Mouse (Mus musculus): Measurements from ENCODE around the gene Tspan13. TPM values are rescaled to one million over a fixed set of nuclear protein-coding genes. Genes with fewer than 3 reads are reported as not detected.

Gene Tspan13
- polyA plus RNA-seq, 1 experiment from 2014 or later, result 108 TPM

DNA sequence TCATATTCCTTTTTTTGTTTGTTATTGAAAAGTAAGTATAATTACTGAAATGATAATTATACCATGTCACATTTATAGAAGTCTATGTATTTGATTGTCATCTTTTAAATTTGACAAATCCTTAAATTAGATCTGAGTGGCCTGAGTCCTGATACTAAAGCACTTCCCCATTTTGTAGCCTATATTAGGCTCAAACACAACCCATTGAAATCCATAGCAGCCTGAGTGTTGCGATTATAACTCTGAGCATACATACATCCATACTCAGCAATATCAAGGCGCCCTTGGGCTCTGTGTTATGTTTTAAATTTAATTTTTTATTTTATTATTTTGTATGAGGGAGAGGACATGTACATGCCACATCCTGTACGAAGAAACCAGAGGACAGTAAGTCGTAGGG is 27.9 kb upstream of the Tspan13 start:
- no peaks in the 10 kb centered on the region for H3K9me3 ChIP-seq (ENCODE audit: low read depth, low read length)
- ATAC-seq (ENCODE audit: insufficient read depth), result no peak
- DNase-seq, result no peak
- no peak overlapping the region for H3K4me2 ChIP-seq
- H3K36me3 ChIP-seq (ENCODE audit: insufficient read depth), result no peaks in the 10 kb centered on the region
- H3K27me3 ChIP-seq (ENCODE audit: insufficient read depth, low read length), result no peaks in the 10 kb centered on the region
- no peak overlapping the region for H3K4me3 ChIP-seq (ENCODE audit: low read depth, low read length)
- H3K27ac ChIP-seq (ENCODE audit: low read depth), result no peak overlapping the region
- WGBS, result 84% methylated on average over 4 of the region's 4 CpGs
- H3K4me1 ChIP-seq (ENCODE audit: insufficient read depth), result no peaks in the 10 kb centered on the region
- TF ChIP-seq CTCF (IDR thresholded peaks at IDR 0.05; ENCODE audit: low read depth), result no peak
- H3K9ac ChIP-seq, result no peak overlapping the region

DNA sequence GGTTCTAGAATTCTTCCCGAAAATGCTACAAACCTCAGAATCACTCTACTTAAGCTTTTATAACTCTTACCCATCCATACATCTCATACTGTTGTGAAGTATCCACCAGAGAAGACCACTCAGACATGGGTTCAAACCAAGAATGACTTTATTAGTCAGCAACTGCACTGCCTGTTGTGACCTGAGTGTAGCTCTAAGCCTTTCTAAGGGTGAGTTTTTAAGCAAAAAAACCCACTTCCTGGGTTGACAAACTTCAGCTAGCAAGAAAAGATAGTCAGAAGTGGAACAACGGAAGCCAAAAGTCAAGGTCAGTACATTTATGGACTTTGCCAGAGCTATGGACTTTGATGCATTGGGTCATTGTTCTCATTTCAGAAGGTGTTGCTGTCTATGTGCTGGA is 25.2 kb upstream of the Tspan13 start:
- ATAC-seq (ENCODE audit: insufficient read depth) (no peak), DNase-seq (no peak)
- Histone ChIP-seq H3K4me1 (ENCODE audit: insufficient read depth) (no peaks in the 10 kb centered on the region), H3K9me3 (ENCODE audit: low read depth, low read length) (no peaks in the 10 kb centered on the region), H3K9ac (no peak overlapping the region), H3K27ac (ENCODE audit: low read depth) (no peak overlapping the region), H3K4me3 (ENCODE audit: low read depth, low read length) (no peak overlapping the region), H3K4me2 (no peak overlapping the region), H3K36me3 (ENCODE audit: insufficient read depth) (no peaks in the 10 kb centered on the region), H3K27me3 (ENCODE audit: insufficient read depth, low read length) (no peaks in the 10 kb centered on the region)
- TF ChIP-seq CTCF (IDR thresholded peaks at IDR 0.05; ENCODE audit: low read depth), result no peak
- 88% methylated on average over 2 of the region's 2 CpGs for WGBS

DNA sequence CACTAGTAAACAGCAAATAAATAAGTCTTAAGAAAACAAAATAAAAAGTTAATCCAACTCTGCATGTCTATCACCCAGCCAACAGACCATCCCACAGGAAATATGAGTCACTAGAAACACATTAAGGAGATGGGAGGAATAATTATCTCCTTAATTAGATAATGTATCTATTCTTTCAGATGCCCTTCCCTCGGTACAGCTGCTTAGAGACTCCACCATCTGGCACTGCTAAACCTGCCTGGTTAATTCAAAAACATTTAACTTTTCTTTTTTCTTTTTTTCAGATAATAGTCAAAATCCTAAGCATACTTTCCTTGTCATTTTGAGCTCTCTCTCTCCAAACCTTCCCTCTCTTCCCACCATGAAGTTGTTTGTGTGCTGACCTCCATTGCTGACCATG is 23.6 kb upstream of the Tspan13 start:
- no peaks in the 10 kb centered on the region for H3K9me3 ChIP-seq (ENCODE audit: low read depth, low read length)
- H3K4me1 ChIP-seq (ENCODE audit: insufficient read depth), result no peaks in the 10 kb centered on the region
- no peaks in the 10 kb centered on the region for H3K27me3 ChIP-seq (ENCODE audit: insufficient read depth, low read length)
- no peak for ATAC-seq (ENCODE audit: insufficient read depth)
- no peak for TF ChIP-seq CTCF (IDR thresholded peaks at IDR 0.05; ENCODE audit: low read depth)
- H3K36me3 ChIP-seq (ENCODE audit: insufficient read depth), result no peaks in the 10 kb centered on the region
- 80% methylated on average over 1 of the region's 1 CpGs for WGBS
- H3K9ac ChIP-seq, result no peak overlapping the region
- H3K4me3 ChIP-seq (ENCODE audit: low read depth, low read length), result no peak overlapping the region
- DNase-seq, result no peak
- no peak overlapping the region for H3K4me2 ChIP-seq
- no peak overlapping the region for H3K27ac ChIP-seq (ENCODE audit: low read depth)

DNA sequence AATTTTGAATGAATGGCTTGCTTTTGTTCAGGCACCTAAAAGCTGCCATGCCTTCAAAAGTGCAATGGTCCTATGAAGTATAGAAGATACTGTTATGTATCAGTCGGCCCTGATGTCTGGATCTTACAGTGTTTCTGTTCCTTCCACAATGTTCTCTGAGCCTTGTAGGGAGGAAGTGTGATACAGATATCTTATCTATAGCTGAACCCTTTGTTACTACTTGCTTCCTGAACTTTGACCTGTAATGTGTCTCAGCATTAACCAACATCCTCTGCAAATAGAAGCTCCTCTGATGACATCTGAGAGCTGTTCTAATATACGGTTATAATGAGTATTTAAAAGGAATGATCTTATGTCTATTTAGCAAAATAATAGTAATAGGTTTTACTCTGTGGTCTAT is 15.4 kb upstream of the Tspan13 start:
- TF ChIP-seq CTCF (IDR thresholded peaks at IDR 0.05; ENCODE audit: low read depth), result no peak
- no peaks in the 10 kb centered on the region for H3K27me3 ChIP-seq (ENCODE audit: insufficient read depth, low read length)
- no peak overlapping the region for H3K4me3 ChIP-seq (ENCODE audit: low read depth, low read length)
- no peak overlapping the region for H3K9ac ChIP-seq
- H3K4me1 ChIP-seq (ENCODE audit: insufficient read depth), result no peaks in the 10 kb centered on the region
- WGBS, result 26% methylated on average over 2 of the region's 2 CpGs
- no peak overlapping the region for H3K27ac ChIP-seq (ENCODE audit: low read depth)
- DNase-seq (no peak), ATAC-seq (ENCODE audit: insufficient read depth) (no peak)
- no peaks in the 10 kb centered on the region for H3K9me3 ChIP-seq (ENCODE audit: low read depth, low read length)
- no peak overlapping the region for H3K4me2 ChIP-seq
- H3K36me3 ChIP-seq (ENCODE audit: insufficient read depth), result no peaks in the 10 kb centered on the region

DNA sequence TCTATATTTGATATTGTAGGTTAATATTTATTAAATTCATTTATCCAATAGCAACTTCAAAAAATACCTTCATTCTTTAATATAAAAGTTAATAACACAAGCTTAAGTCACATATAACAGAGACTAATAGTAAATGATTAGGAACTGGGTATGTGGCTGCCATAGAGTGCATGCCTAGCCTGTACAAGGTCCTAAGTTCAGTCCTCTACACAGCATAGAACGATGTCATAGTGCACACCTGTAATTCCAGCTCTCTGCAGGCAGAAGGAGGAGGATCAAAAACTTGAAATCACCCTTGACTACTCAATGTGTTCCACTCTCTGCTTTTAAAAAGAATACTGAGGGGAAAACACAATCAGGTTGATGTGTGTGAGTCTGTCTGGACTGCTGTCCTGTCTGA is 8.0 kb upstream of the Tspan13 start:
- no peaks in the 10 kb centered on the region for H3K9me3 ChIP-seq (ENCODE audit: low read depth, low read length)
- no peak overlapping the region for H3K27ac ChIP-seq (ENCODE audit: low read depth)
- H3K4me2 ChIP-seq, result no peak overlapping the region
- H3K36me3 ChIP-seq (ENCODE audit: insufficient read depth), result no peaks in the 10 kb centered on the region
- DNase-seq (no peak), ATAC-seq (ENCODE audit: insufficient read depth) (no peak)
- 73% methylated on average over 1 of the region's 1 CpGs for WGBS
- no peak overlapping the region for H3K9ac ChIP-seq
- no peaks in the 10 kb centered on the region for H3K27me3 ChIP-seq (ENCODE audit: insufficient read depth, low read length)
- no peaks in the 10 kb centered on the region for H3K4me1 ChIP-seq (ENCODE audit: insufficient read depth)
- TF ChIP-seq CTCF (IDR thresholded peaks at IDR 0.05; ENCODE audit: low read depth), result no peak
- H3K4me3 ChIP-seq (ENCODE audit: low read depth, low read length), result no peak overlapping the region

DNA sequence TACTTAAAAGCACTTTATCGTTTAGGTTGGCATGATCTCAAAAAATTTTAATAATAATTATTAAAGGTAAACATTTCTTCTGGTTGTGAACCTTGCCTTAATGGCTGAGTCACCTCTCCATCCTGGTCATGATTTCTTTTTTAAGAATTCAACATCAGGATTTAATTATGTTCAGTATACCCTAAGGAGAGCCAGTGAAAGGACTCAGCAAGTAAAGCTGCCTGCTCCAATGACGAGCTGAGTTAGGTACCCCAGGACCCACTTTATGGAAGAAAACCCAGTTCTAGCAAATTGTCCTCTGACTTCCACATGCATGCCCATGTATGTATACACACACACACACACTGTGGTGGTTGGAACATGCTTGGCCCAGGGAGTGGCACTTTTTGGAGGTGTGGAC is 5.3 kb upstream of the Tspan13 start:
- ATAC-seq (ENCODE audit: insufficient read depth) (no peak), DNase-seq (no peak)
- Histone ChIP-seq H3K9ac (no peak overlapping the region), H3K4me3 (ENCODE audit: low read depth, low read length) (no peak overlapping the region), H3K27ac (ENCODE audit: low read depth) (no peak overlapping the region), H3K4me1 (ENCODE audit: insufficient read depth) (no peaks in the 10 kb centered on the region), H3K36me3 (ENCODE audit: insufficient read depth) (no peaks in the 10 kb centered on the region), H3K27me3 (ENCODE audit: insufficient read depth, low read length) (no peaks in the 10 kb centered on the region), H3K9me3 (ENCODE audit: low read depth, low read length) (no peaks in the 10 kb centered on the region), H3K4me2 (no peak overlapping the region)
- TF ChIP-seq CTCF (IDR thresholded peaks at IDR 0.05; ENCODE audit: low read depth), result no peak
- WGBS, result 69% methylated on average over 2 of the region's 2 CpGs

DNA sequence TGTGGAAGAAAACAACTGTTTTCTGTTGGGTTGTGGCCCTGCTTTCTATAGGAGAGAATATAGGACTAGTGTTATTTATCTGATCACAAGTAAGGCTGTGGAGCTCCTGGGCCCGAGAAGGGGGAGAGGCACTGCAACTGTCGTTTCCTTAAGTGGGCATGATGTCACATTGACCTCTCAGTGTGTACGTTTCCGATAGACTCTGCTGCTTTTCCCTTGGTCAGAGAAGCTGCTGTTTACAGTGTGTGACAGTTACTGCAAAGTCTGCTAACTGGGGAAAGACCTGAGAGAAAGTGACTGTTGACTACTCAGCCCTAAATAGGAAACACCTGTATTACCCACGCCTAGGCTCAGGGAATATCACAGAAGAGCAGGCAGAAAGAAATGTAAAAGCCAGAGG is 3.9 kb upstream of the Tspan13 start:
- ATAC-seq (ENCODE audit: insufficient read depth), result no peak
- no peak for TF ChIP-seq CTCF (IDR thresholded peaks at IDR 0.05; ENCODE audit: low read depth)
- Histone ChIP-seq H3K9me3 (ENCODE audit: low read depth, low read length) (no peaks in the 10 kb centered on the region), H3K4me1 (ENCODE audit: insufficient read depth) (no peaks in the 10 kb centered on the region), H3K36me3 (ENCODE audit: insufficient read depth) (no peaks in the 10 kb centered on the region), H3K4me2 (no peak overlapping the region), H3K27me3 (ENCODE audit: insufficient read depth, low read length) (no peaks in the 10 kb centered on the region), H3K9ac (no peak overlapping the region), H3K4me3 (ENCODE audit: low read depth, low read length) (no peak overlapping the region), H3K27ac (ENCODE audit: low read depth) (no peak overlapping the region)
- 18% methylated on average over 5 of the region's 5 CpGs for WGBS
- no peak for DNase-seq

DNA sequence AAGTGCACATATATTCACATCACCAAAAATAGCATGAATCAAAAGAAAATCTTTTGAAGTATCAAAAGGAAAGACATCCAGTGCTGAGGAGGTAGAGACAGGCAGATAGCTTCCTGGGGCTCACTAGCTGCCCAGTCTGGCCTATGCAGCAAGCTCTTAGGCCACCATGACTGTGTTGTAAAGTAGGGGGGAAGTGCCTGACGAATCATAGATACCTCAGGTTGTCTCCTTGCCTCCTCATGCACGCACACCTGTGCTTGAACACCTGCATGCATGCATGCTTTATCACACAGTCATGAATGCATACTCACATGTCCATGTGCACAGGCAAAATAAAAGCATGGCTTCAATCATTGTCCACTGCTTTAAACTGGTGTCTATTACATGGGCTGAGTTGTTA is 2.4 kb upstream of the Tspan13 start:
- DNase-seq (no peak), ATAC-seq (ENCODE audit: insufficient read depth) (no peak)
- Histone ChIP-seq H3K4me2 (no peak overlapping the region), H3K27me3 (ENCODE audit: insufficient read depth, low read length) (no peaks in the 10 kb centered on the region), H3K9ac (no peak overlapping the region), H3K36me3 (ENCODE audit: insufficient read depth) (no peaks in the 10 kb centered on the region), H3K4me3 (ENCODE audit: low read depth, low read length) (no peak overlapping the region), H3K27ac (ENCODE audit: low read depth) (no peak overlapping the region), H3K4me1 (ENCODE audit: insufficient read depth) (no peaks in the 10 kb centered on the region), H3K9me3 (ENCODE audit: low read depth, low read length) (no peaks in the 10 kb centered on the region)
- no peak for TF ChIP-seq CTCF (IDR thresholded peaks at IDR 0.05; ENCODE audit: low read depth)
- 72% methylated on average over 2 of the region's 2 CpGs for WGBS

Measured in lung, embryonic 14.5 days (tissue).